Mouse (Mus musculus) spleen, postnatal 36 days (tissue): ENCODE measurements around the gene Lage3.
A peak's percentile ranks its signal among the peaks of the same experiment; 100 is the strongest.
"Not testable (repeated sequence)": the region's sequence is repeated elsewhere in the genome, so short reads cannot be mapped to it uniquely, and the experiment has no call there.

ENCODE experiments used
- DNase-seq, 2 experiments: peaks; one replicate each; pipeline ENCODE4 v3.0.0; 2022; ENCODE audit warnings: low spot score in 2 of 2, mixed read lengths in 1 of 2

Gene Lage3

DNA sequence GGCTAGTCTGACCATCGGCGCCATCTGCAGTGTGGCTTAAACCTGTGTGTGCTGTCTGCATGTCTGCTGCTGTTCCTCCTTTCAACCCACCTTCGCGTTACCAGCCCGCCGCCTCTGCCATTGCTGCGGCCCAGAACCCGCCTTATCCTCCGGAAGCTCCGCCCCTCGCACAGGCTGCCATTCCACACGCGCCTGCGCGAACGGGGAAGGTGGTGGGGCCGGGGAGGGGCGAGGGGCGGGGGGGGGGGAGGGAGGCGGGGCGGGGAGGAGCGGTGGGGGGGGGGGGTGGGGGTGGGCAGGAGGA is at the start of gene Lage3:
Gene Lage3, minus strand, starts transcription at position 152 of the 304 bp plus-strand sequence.
- peak; percentile 83 to 87 for DNase-seq

DNA sequence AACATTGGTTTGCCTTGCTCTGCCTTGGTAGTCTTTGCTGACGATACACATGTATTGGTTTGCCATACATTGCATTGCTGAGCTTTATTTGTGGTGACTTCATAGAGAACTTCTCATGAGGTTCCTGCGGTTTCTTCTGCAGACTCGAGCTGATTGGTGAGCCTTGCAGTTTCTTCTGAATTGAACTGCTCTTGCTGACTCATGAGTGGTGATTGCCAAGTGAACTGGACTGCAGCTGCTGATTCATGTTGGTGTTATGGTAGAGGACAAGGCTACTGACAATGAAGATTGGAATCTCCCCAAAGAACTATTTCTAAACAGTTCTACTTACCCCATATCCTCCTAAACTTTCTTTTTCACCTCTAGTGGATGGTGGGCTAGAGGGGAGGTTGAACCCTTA is 46.7 kb upstream of the Lage3 start:
- no peak for DNase-seq

DNA sequence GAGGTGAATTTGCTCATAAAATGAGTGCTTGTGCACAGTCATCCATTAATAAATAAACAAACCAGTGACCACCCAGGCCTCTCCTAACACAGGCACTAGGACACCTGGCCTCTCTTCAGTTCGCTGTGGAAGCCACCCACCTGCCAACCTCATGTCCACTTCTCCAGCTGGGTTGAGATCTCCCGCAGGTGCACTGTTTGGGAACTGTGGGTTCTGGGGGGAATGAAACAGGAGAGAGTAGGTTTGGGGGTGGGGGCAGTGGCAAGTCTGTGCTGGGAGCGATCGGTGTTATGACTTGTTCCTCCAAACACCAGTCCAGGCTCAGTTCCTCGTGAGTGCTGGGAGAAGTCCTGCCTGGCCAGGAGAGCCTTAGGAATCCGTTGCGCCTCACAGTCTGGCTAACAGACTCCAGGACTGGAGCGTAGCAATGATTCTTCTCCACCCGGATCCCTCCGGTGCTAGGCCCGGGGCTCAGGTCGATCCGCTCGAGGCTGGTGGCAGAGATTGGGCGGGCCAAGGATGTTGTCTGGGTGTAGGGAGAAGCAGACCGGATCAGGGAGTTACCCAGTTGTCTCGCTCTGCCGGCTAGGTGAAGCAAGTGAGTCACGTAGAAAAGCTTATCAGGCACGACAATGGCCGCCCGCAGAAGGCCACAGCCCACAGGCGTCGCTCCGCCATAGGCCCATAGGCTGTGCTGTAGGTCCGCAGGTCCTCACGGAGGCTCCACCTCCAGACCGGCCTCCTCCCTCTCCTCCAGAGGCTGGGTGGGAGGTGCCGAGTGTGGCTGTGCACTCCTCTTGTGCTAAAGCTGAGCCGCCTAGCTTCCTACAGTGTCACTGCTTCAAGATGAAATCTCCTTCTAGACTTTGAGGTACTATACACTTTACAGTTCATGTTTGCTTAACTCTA is 39.4 kb upstream of the Lage3 start, which contains the start of the genes Fam3a and Ikbkg:
Gene Fam3a, minus strand, starts transcription at position 738 of the 909 bp plus-strand sequence.
Gene Ikbkg, plus strand, starts transcription at position 756 of the 909 bp plus-strand sequence.
- peak; percentile 88 to 90 for DNase-seq

DNA sequence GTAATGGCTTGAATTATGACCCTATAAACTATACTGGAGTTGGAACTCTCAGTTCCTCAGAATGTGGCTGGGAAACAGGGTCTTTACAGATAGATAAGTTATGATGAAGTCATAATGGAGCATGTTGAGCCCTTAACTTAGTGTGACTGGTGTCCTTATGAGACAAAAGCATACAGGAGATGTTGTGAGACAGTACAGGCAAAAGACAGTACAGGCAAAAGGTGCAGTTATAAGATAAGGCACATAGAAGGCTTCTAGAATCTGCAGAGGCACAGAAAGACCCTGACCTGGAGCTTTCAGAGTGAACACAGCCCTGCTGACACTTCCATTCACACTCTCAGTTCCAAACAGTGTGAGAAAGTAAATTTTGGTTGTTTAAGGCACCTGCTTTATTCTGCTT is 34.7 kb upstream of the Lage3 start:
- DNase-seq = no peak

DNA sequence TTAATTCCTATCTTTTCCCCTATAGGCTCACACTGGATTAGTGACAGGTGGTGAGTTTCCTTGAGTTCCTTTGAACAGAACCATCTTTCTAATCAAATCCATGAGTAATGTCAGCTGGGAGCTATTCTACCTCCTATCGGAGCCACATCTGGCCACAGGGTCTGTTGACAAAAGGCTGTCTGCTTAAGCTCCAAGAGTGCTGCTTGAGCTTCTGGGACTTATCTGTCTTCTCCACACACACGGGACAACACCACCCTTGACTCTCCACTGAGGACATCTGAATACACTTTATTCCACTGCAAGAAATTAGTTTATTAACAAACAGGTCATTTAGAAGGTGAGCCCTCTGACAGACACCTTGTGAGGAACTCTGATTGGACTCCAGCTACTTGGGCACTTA is 31.0 kb upstream of the Lage3 start:
- peak in 1 of 2 experiments; percentile 5 for DNase-seq

DNA sequence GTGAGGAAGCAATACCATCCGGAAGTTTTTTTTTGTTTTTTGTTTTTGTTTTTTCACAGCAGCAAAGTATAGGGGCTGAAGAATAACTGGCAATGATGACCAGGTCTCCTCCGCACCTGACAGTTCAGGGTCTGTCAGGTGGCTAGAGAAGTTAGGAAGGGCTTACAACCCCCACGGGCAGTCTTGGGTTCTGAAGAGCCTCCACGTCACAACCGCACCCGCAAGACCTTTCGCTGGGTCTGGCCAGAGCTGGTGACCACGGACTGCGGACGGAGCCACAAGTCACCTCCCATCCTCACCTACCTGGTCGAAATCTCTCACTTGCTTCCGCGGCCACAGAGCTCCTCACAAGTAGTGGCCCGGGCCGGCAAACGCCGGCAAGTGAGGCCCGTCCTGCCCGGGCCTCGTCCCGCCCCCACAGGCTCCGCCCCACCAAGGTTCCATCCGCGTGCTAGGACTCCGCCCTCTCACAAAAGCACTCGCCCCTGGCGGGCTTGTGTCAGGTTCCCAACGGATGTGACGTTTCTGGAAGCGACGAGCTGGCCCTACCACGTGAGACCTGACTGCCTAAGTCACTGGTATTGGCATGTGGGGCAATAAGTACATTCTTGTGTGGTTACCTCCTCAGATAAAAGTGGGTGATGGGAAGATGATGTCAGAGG is 19.6 kb upstream of the Lage3 start, which contains the start of the genes Ubl4a and Slc10a3:
Gene Ubl4a, minus strand, starts transcription at position 331 of the 662 bp plus-strand sequence.
Gene Slc10a3, minus strand, starts transcription at position 462 of the 662 bp plus-strand sequence.
- DNase-seq = peak; percentile 89 to 90

DNA sequence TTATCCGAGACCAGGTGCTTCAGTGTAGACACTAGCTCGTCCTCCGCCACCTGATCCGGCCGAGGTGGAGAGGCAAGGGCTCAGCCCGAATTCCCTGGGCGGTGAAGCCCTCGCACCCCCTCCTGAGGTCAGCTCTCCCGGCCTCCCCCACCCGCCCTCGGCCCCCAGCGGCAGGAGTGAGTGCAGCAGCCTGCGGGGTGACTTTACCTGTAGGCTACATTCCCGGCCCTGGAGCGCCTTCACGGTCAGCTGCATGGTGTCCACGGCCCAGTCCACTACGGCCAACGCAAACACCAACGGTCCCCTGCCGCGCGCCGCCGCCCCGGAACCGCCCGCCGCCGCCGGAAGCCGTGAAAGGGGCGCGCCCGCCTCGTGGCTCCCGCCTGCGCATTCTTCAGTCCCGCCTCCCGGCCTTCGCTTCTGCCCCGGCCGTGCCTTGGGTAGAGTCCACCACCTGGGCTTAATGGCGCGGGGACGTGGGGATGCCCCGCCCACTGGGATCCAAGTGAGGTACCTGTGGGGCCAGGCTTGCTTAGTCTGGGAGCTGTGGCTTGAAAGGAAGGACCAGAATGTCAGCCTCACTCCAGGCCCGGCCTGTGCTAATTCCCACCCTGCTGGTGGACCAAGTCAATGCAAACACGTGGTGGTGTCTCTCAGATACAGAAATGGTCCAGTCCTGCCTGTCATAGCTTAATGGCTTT is 14.9 kb upstream of the Lage3 start:
- peak; percentile 67 to 68 for DNase-seq

DNA sequence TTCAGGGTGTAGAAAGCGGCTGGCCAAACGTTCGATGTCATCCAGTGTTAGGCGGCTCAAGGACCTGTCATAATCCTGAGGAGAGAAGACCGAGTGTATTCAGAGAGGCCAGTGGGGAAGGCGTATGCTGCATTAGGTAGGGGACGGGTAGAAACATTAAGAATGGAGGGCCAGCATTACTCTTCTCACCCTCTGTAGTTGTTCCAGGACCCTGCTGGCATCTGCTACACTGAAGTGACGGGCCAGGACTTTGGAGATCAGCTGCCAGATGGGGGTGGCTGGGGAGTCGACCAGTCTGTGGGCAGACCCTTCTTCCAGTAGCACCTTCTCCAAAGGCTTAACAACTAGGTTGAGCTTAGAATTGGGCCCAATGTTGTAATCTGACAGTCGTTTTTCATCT is 14.1 kb upstream of the Lage3 start:
- DNase-seq = no peak

DNA sequence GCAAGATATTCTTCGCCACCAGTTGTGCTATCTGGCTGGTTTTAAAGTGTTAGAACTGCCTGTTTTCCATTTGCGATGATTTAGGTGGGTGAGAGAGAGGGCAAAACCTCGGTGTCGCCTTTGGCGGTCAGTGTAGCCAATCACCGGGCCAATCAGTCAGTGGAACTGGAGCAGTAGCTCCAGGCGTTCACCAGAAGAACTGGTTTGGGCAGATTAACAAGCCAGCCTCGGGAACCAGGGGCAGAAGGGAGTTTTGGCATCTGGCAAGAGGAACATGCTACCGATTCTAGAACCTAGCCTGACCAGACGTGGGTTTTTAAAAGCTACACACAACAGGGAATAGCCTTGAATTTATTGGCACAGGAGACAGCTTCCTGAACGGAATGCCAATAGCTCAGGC is 5.8 kb upstream of the Lage3 start:
- DNase-seq = no peak

DNA sequence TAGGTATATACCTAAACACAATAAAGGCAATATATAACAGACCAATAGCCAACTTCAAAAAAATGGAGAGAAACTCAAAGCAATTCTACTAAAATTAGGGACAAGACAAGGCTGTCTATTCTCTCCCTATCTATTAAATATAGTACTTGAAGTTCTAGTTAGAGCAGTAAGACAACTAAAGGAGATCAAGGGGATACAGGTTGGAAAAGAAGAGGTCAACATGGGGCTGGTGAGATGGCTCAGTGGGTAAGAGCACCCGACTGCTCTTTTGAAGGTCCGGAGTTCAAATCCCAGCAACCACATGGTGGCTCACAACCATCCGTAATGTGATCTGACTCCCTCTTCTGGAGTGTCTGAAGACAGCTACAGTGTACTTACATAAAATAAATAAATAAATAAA is 3.7 kb upstream of the Lage3 start:
- not testable (repeated sequence) for DNase-seq

DNA sequence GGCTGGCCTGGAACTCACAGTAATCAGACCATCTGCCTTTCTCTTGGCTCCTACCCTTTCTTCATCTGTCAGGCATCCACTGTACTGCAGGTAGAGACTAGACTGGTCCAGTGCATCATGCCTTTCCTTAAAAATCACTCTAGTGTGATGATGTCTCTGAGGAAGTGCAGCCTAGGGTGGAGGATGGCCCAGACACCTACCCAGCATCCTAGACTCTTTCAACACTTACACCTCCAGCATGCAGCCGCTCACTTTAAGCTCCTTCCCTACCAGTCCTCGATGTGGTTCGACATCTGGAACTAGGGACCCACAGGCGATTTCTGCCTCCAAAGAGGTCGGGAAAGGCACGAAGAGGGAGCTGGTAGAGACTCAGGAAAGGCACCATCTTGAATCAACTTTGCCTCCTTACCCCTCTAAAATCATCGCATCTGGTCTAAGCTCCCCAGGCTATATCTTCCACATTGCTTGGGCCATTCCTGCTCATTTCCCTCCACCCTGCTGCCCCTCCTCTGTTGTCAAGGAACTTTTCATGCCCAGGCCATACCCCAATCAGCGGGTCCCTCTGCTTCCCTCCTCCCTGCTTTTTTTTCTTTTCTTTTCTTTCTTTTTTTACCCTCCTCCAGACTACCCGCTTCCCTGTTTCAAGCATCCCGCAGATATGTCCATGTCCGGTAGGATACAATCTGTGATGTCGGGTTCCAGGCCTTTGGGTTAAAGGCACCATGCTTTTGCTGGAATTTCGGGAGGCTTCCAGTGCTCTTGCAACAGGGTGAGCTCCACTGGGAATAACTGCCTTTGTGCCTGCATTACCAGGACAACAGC is 562 bp downstream of the Lage3 start:
- no peak for DNase-seq

DNA sequence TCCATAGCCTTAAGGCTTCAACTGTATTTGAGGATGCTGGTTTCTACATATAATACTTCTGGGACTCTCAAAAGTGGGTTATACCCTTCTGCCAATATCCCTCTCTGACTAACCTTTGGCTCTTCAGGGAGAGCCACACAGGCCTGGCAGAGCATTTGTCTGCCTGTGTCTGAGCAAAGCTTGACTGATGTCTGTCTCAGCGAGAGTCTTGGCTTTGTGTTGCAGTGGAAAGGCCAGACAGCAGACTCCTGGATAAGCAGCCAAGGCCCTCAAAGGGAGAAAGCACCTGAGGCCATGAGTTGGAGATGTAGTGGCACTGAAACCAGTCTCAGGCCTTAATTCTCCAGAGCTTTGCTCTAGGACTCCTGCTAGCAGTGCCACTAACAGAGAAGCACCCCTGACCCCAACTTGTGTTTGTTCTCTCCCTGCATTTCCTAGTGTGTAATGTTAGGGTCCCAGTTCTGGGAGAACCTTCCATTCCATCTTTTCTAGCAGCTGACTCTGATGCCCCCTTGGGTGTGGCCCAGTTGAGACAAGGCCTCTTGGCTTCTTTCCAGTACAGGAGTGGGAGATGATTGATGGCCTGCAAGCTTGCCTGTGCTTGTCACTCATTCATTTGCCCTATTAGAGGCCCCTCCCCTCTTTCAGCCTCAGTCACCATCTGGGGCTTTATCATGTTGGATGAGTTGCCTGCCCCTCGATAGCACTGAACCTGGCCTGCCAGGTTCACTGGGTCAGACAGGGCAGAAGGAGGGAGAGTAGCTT is 23.1 kb downstream of the Lage3 start:
- DNase-seq = no peak

DNA sequence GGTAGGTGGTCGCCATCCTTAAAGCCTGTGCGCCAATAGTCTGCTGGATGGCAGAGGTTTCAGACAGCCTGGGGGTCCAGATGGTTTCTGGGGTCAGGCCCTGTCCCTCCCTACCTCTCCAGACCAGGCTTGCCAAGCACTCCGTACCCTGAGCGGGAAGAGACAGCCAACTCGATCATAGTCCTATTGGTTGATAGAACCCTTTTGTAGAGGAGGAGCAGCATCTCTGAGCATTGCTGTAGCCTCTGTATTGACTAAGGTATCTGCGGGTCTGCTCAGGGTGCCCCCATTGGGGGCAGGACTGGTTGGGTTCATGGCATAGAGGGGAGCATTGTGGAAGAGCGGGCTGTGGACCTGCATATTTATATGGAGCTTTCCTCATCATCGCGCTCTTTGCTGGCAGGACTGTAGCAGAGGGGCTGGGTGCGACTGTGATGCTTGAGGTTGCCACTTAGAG is 24.2 kb downstream of the Lage3 start:
- no peak for DNase-seq

DNA sequence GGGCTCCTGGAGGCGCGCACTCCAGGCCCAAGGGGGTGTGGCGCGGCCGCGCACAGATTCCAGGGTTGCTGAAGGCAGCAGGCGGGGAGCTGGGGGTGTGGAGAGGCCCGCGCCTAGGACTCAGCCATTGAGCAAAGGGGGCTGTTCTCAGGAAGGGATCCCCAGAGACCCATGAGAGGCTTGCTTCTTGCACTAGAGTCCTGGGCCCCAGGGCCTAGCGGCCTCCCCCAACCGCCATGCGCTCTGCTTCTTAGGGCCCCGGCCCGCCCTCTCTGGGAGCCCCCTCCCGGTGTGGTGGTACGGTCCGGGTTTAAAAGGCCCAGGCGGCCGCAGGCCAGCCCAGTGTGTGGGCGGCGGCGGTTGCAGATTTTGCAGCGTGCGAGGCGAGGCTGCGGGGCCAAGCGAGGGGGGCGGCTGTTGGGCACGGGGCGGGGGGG is 24.7 kb downstream of the Lage3 start, which contains the start of gene Plxna3:
Gene Plxna3, plus strand, starts transcription at position 342 of the 437 bp plus-strand sequence.
- peak; percentile 51 to 64 for DNase-seq

DNA sequence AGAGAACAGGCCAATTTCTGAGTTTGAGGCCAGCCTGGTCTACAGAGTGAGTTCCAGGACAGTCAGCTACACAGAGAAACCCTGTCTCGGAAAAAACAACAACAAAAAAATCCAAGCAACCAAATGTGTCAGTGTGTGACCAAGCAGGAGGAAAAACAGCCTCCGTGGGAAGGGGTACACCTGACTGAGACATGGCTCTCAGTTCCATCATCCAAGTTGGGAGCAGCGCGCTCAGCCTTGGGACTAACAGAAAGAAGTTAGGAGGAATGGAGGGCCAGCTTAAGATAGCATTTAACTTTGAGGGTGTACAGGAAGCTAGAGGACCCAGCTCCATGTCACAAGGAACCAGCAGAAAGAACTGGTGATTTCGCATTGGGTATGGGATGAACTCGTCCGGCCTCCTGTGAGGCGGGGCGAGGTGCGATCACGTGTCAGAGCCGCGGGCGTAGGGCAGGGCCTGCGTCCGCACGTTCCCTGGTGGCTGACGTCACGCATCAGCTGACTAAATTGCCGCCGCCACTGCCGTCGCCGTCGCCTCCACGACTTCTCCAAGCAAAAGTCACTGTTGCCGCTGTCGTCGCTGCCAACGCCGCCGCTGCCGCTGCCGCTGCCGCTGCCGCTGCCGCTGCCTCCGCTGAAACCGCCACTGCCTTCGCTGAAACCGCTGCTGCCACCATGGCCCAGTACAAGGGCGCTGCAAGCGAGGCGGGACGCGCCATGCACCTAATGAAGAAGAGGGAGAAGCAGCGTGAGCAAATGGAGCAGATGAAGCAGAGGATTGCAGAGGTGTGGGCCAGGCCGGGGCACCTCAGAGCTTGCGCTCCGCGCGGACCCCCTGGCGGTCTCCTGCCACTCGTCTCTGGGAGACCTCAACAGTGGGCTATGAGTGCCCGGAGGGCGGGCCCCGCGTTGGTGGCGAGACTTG is 40.6 kb downstream of the Lage3 start, which contains the start of gene Fam50a:
Gene Fam50a, plus strand, starts transcription at position 494 of the 925 bp plus-strand sequence.
- DNase-seq = peak; percentile 88 to 90

DNA sequence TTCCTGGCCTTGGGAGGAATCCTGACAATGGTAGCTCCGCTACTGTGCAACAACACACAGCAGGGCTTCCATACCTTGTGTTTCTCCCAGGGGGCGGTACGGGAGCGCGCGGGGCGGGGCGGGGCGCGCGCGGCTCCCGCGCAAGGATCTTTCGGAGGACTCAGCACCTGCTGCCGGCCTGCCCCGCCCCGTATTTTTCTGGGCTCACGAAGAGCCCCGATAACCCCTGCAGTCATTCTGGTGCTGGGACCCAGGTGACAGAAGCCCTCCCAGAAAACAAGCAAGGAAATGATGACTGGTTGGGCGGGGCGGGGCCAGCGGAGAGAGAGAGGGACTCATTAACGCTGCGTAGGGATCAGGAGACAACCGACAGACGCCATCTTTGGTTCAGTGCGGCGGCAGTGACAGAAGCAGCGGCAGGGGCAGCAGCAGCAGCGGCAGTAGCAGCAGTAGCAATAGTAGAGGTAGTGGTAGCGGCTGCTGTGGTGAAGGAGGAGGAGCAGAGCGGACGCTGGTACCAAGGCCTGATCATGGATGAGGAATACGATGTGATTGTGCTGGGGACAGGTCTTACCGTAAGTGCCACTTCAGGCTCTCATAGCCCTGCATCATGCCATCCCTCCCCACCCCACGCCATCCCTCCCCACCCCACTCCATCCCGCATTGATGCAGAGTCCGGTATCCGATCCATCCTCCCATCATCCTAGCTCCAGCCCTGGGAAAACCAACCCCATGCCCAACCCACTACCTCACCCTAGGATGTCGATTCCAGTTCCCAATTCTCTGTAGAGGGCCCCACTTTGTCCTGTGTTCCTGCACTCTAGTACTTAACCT is 48.3 kb downstream of the Lage3 start, which contains the start of gene Gdi1:
Gene Gdi1, plus strand, starts transcription at position 132 of the 834 bp plus-strand sequence.
- peak; percentile 61 to 69 for DNase-seq
